Mouse (Mus musculus) limb, embryonic 14.5 days (tissue): ENCODE results near the gene Rpl38. TPM values are rescaled to one million over a fixed set of nuclear protein-coding genes. Genes with fewer than 3 reads are reported as not detected.

Experiments used
- ATAC-seq: fragments of 200-750 bp; cut with Nextera tagmentation; 2 replicates; pipeline ENCODE4 v1.8.0; 2017; ENCODE audit warnings: low read depth, moderate number of reproducible peaks, moderate TSS enrichment; ENCODE audit not compliant: low FRiP score
- DNase-seq: peaks from one replicate; pipeline ENCODE4 v3.0.0-alpha.2; 2015; ENCODE audit warnings: low spot score
- H3K27ac ChIP-seq: fragments of 300-500 bp; sonication (generic); replicated peaks from 2 replicates; pipeline ENCODE4 v1.5.1; 2014; ENCODE audit warnings: low read depth, mild to moderate bottlenecking, low read length, moderate library complexity, mixed read lengths
- H3K27me3 ChIP-seq: fragments of 300-500 bp; sonication (generic); 2 replicates; pipeline ENCODE4 v1.6.1; 2014; ENCODE audit warnings: low read length, mixed read lengths; ENCODE audit not compliant: control insufficient read depth, insufficient read depth
- H3K36me3 ChIP-seq: fragments of 300-500 bp; sonication (generic); 2 replicates; pipeline ENCODE4 v1.6.1; 2014; ENCODE audit warnings: mild to moderate bottlenecking, low read length, moderate library complexity, mixed read lengths; ENCODE audit not compliant: control insufficient read depth, insufficient read depth
- H3K4me1 ChIP-seq: fragments of 300-500 bp; sonication (generic); 2 replicates; pipeline ENCODE4 v1.6.1; 2014; ENCODE audit warnings: antibody characterized with exemption, low read length, mixed read lengths; ENCODE audit not compliant: control insufficient read depth, insufficient read depth
- H3K4me2 ChIP-seq: fragments of 300-500 bp; sonication (generic); replicated peaks from 2 replicates; pipeline ENCODE4 v1.6.1; 2014; ENCODE audit warnings: low read depth, mild to moderate bottlenecking, low read length, moderate library complexity; ENCODE audit not compliant: severe bottlenecking
- H3K4me3 ChIP-seq: fragments of 300-500 bp; sonication (generic); replicated peaks from 2 replicates; pipeline ENCODE4 v1.5.1; 2014; ENCODE audit warnings: low read length
- H3K9ac ChIP-seq: fragments of 300-500 bp; sonication (generic); 2 replicates; pipeline ENCODE4 v1.6.1; 2014; ENCODE audit warnings: mild to moderate bottlenecking, low read depth, low read length, moderate library complexity; ENCODE audit not compliant: severe bottlenecking
- H3K9me3 ChIP-seq: fragments of 300-500 bp; sonication (generic); 2 replicates; pipeline ENCODE4 v1.6.1; 2016; ENCODE audit warnings: low read length; ENCODE audit not compliant: control insufficient read depth
- POLR2A ChIP-seq: fragments of 200-500 bp; IDR thresholded peaks from 2 replicates; pipeline ENCODE4 v1.8.0; 2012; ENCODE audit warnings: inconsistent platforms, mild to moderate bottlenecking, moderate library complexity, borderline replicate concordance; ENCODE audit not compliant: insufficient read depth, insufficient read length; ENCODE audit errors: extremely low read depth
- WGBS: fragments of 180-500 bp; shearing (Covaris S2); extraction: QIAGEN DNeasy Blood & Tissue Kit; methylation state at CpG from one replicate; pipeline ENCODE4 v1.1.7; 2014; 5-methylcytosine and 5-hydroxymethylcytosine counted together
- polyA plus RNA-seq, 2 experiments: library from polyadenylated mRNA; depleted of rRNA in 1 of 2; stranded (reverse) in 1 of 2; unstranded in 1 of 2; fragments of >200 nt; fragmentation: Nextera tagmentation in 1 of 2; extraction: Ambion mirVana in 1 of 2; gene quantifications; 2 replicates each; pipeline versions ENCODE4 v1.2.1 to v1.2.3; 2012 to 2014

The Rpl38 gene
- polyA plus RNA-seq, 2 experiments, result 1,139 to 2,419 TPM

DNA sequence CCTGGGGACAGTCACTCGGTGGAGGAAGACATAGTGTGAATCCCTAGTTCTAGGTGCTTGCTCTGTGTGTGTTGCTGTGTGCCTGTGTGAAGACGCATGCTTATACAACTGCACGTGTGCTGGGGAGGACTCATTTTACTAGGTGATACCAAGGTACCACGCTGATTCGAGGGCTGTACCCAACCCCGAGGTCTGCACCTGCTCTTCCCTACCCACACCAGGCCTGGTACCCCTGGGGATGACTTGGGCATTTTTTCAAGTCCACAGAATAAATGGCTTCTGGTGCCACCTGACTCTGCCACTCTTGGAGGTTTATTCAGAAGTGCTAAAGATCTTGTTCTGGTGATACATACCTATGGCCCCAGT is 34.7 kb downstream of the Rpl38 start:
- peaks cover 11% of the 10 kb centered on the region; the same call in 1 of the 2 replicates for H3K36me3 ChIP-seq
- H3K9ac ChIP-seq, result no peak overlapping the region
- ATAC-seq (no peak), DNase-seq (no peak)
- no peak overlapping the region for H3K4me2 ChIP-seq
- TF ChIP-seq POLR2A, result no peak
- no peak overlapping the region for H3K4me3 ChIP-seq
- H3K9me3 ChIP-seq, result no peaks in the 10 kb centered on the region
- H3K4me1 ChIP-seq, result peaks cover 9% of the 10 kb centered on the region
- no peaks in the 10 kb centered on the region for H3K27me3 ChIP-seq
- no peak overlapping the region for H3K27ac ChIP-seq
- 81% methylated on average over 6 of the region's 6 CpGs for WGBS

DNA sequence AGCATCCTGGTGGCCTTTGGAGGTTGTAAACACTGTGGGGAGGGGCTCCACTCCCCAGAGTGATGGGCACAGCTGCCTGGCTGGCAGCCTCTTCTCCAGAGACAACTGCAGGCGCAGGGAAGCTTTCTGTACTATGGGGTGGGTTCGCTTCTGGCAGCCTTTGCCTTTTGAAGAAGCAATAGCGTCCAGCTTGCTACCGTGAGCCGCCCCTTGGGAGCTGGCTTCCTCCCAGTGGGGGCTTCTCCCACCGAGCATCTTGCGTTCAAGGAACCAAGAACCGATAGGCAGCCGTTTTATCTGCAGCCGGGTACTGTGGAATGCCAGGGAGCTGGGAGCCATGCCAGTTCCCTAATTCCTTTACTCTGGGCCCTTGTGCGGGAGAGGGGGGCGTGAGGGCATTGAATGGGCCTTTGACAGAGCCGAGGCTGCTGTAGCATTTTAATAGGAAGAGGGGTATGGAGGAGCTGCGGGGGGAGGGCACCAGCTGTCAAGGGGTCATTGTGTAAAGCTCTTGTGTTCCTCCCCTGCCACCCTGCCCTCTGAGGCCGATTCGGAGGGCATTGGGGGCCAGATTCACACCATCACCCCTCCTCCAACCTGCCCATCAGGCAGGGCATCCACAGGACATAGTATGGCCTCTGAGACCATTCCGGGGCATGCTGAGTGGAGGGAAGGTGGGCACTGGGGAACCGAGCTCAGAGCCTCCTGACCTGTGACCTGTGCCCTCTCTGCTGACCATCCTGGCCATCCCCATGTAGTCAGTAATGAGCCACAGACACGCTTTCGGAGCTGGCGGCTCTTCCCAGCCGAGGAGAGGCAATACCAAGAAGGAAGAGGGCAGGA is 36.0 kb downstream of the Rpl38 start:
- H3K27ac ChIP-seq, result no peak overlapping the region
- H3K36me3 ChIP-seq, result peaks cover 14% of the 10 kb centered on the region; the same call in 1 of the 2 replicates
- no peak overlapping the region for H3K4me3 ChIP-seq
- 57% methylated on average over 21 of the region's 22 CpGs for WGBS
- TF ChIP-seq POLR2A, result no peak
- H3K9ac ChIP-seq, result no peak overlapping the region; the same call in 1 of the 2 replicates
- no peak overlapping the region for H3K4me2 ChIP-seq
- H3K27me3 ChIP-seq, result no peaks in the 10 kb centered on the region
- DNase-seq (peak; percentile 66), ATAC-seq (peak; percentile 79)
- H3K4me1 ChIP-seq, result peaks cover 9% of the 10 kb centered on the region
- no peaks in the 10 kb centered on the region for H3K9me3 ChIP-seq

DNA sequence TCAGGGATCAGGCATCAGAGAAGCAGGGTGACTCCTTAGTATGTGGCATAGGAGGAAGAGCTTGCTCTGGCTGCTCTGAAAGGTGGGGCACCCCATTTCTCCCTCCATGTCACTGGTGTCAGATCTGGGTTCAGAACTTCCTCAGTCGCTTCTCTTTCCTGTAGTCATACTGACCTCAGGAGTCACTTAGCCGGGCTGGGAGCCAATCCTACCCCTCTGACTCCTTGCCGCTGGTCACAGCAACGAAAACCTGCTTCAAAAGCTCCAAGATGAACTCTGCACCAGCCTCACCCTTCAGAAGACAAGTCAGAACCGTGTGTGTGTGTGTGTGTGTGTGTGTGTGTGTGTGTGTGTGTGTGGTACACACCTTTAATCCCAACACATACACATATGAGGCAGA is 38.0 kb downstream of the Rpl38 start:
- H3K36me3 ChIP-seq, result peaks cover 22% of the 10 kb centered on the region
- H3K4me2 ChIP-seq, result no peak overlapping the region
- H3K9me3 ChIP-seq, result no peaks in the 10 kb centered on the region
- WGBS, result 83% methylated on average over 5 of the region's 5 CpGs
- no peak overlapping the region for H3K27ac ChIP-seq
- H3K4me1 ChIP-seq, result peaks cover 9% of the 10 kb centered on the region
- TF ChIP-seq POLR2A, result no peak
- ATAC-seq (no peak), DNase-seq (no peak)
- H3K9ac ChIP-seq, result no peak overlapping the region
- no peaks in the 10 kb centered on the region for H3K27me3 ChIP-seq
- no peak overlapping the region for H3K4me3 ChIP-seq

DNA sequence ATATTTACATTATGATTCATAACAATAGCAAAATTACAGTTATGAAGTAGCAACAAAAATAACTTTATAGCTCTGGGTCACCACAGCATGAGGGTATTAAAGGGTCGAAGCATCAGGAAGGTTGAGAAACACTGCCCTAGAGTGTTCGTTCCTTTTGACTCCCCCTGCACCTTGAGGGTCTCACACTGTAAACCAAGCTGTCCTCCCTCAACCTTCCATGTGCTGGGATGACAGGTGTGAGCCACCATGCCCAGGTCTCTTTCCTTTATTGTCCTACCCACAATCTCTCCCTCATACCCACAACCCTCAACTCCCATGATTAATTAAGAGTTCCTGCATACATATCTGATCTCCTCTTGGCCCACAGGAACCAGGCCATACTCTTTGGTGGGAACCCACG is 43.1 kb downstream of the Rpl38 start:
- H3K9ac ChIP-seq, result no peak overlapping the region
- 91% methylated on average over 3 of the region's 3 CpGs for WGBS
- ATAC-seq, result no peak
- peaks cover 25% of the 10 kb centered on the region for H3K36me3 ChIP-seq
- H3K4me1 ChIP-seq, result no peaks in the 10 kb centered on the region
- no peak overlapping the region for H3K4me3 ChIP-seq
- TF ChIP-seq POLR2A, result no peak
- no peak overlapping the region for H3K4me2 ChIP-seq
- H3K27ac ChIP-seq, result no peak overlapping the region
- no peaks in the 10 kb centered on the region for H3K27me3 ChIP-seq
- H3K9me3 ChIP-seq, result no peaks in the 10 kb centered on the region
- DNase-seq, result no peak

DNA sequence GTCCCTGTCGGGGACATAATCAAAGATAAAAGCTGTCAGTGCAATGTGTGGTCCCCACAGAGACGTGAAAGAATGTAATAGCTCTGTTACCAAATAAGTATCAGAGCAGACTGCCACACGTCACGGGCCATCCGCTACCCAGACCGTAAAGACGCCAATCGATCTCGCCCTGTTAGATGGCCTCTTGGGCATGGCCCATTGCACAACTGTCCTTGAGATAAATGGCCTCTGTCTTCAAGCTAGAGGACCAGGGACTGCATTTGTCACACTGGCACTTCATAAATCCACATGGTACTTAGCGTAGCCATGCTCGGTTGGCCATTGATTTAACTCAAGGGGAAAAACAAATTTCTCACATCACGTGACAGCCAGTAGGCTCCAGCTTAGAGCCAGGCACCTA is 43.5 kb downstream of the Rpl38 start:
- no peak for DNase-seq
- WGBS, result 76% methylated on average over 12 of the region's 12 CpGs

More for the DNA sequence above, 43.5 kb downstream of the Rpl38 start:
- ATAC-seq, result no peak
- peaks cover 25% of the 10 kb centered on the region for H3K36me3 ChIP-seq
- H3K27ac ChIP-seq, result no peak overlapping the region
- no peak overlapping the region for H3K9ac ChIP-seq
- H3K4me3 ChIP-seq, result no peak overlapping the region
- no peaks in the 10 kb centered on the region for H3K9me3 ChIP-seq
- H3K27me3 ChIP-seq, result no peaks in the 10 kb centered on the region
- no peak for TF ChIP-seq POLR2A
- no peaks in the 10 kb centered on the region for H3K4me1 ChIP-seq
- no peak overlapping the region for H3K4me2 ChIP-seq
